Mouse (Mus musculus): ENCODE measurements around the gene 1700029I15Rik.

1700029I15Rik gene

DNA sequence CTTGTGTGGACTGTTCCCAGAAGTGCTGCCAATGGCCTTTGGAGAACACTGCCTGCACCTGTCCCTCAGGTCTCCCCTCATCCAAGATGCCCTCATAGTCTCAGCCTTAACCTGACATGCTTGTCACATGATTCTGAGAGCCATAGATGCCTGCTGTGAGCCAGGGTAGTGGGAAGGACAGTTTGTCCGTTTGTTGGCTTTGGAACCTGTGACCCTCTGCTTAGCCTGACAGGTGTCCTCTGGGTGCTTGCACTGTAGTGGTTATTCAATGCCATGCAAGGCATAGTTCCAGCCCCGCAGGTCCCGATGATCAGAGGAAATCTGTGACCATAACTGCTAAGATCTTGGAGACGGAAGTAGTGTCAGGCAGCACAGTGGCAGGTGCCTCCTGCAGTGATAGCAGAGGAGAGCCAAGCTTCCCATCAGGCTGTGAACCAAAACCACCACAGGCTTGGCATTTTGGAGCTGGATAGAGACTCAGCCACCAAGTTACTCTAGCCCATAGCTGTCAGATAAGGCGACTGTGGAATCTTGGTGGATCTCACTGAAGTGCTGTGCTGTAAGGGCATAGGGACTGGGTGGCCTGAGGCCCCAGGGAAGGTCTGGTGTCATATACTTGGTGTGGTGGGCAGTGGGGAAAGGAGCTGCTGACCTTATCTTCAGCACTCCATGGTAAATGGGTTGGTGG lies at the start of gene 1700029I15Rik:
1700029I15Rik (plus strand) TSS at position 638 of the 688 bp plus-strand sequence.
- in situ Hi-C loops (cut with MboI, MseI) = no loop called here

DNA sequence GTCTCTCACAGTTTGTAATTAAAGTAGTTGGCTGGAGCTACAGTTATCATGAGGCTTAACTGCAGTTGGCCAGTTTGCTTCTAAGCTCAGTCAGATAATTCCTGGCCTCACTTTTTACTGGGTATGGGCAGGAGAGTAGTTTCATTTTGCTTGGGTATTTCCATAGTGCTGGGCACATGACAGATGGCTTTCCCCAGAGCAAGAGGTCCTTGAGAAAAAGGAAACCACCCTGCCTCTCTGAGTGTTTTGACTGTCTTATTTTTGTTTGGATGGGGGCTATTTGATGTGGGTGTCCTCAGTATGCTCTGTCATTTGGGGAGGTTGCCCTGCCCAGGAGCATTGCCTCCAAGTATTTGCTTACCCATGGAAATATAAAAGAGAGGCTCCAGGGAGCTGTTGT lies 39.9 kb upstream of the 1700029I15Rik start:
- in situ Hi-C loops (cut with MboI, MseI) = no loop called here

- in situ Hi-C loops (cut with MboI, MseI) = no loop called here
Measured at GRCm38 (mm10) chr2:92347191-92347590, 35.1 kb upstream of the 1700029I15Rik start.

DNA sequence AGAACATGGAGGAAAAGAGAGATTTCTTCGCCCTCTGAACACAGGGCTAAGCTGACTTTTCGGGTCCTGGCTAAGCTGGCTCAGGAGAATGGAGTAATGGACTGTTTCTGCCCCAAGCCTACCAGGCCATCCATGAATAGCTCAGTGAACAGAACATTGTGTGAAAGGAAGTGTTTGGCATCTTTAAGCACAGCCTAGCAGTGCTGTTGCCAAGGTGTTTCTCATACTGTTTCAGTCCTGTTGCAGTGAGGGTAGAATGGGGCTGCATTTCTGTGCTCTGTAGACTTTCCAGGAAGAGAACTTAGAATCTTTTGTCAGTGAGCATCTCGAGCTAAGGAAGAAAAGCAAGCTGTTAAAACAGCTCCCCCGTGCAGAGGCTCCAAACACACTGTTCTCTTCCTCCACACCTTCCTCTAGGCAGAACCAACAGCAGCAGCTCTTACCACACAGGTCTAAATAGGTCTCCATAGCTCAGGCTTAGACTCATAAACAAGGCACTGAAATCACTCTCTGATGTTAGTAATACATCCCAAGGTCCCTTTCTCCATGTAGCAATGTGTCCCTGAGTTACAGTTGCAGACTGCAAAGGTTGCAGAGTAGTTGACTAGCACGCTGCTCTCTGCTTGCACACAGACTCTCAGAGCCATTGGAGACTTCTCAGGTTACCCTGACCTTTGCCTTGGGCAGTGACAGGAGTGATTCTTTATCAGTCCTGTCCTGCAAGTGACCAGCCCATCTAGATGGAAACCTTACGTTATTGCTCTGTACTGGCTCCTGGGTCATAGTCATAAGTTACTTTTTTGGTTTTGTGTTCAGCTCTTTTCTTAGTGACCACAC lies 32.5 kb upstream of the 1700029I15Rik start:
- in situ Hi-C loops (cut with MboI, MseI) = no loop called here

DNA sequence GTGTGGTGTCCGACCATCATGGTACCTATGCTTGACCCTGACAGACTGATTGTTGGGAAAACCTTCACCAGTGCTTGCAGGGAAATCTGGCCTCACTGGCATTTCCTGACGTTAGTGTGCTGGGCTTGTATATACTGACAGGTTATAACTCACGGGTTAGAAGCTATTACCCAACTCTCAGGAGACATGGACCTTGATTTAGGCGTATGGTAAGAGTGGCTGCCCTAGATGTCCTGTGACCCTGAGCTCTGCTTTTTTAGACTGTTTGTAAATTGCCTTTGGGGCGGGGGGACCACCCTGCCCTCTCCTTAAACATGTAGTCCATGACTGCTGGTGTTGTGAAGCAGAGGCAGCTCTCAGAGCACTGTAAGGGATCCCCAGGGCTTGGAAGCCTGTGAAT lies 31.7 kb upstream of the 1700029I15Rik start:
- in situ Hi-C loops (cut with MboI, MseI) = no loop called here

- in situ Hi-C loops (cut with MboI, MseI) = no loop called here
Measured at GRCm38 (mm10) chr2:92353402-92353801, 28.9 kb upstream of the 1700029I15Rik start.

DNA sequence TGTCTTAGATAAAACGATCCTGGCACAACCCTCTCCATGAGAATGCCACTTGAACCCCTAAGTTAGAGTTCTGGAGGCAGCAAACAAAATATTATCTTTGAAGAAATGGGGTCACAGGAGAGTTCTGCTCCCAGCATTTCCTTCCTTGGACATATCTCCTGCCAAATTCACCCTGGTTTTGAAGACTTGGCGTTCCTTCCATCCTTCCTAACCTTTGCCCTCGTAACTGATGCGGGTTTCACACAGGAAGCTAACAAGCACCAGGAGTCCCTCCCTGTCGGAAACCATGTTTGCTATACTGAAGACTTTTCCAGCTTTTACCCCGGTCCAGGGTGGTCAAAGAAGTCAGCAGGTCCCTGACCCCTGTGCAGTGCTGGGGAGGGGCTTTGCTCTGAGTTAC lies 28.1 kb upstream of the 1700029I15Rik start:
- in situ Hi-C loops (cut with MboI, MseI) = no loop called here

GRCm38 (mm10) chr2:92359301-92359700 lies 23.0 kb upstream of the 1700029I15Rik start:
- in situ Hi-C loops (cut with MboI, MseI) = no loop called here

GRCm38 (mm10) chr2:92360186-92360823 lies 22.0 kb upstream of the 1700029I15Rik start:
- in situ Hi-C loops (cut with MboI, MseI) = no loop called here

- in situ Hi-C loops (cut with MboI, MseI) = no loop called here
Measured at GRCm38 (mm10) chr2:92360893-92361292, 21.4 kb upstream of the 1700029I15Rik start.

- in situ Hi-C loops (cut with MboI, MseI) = no loop called here
Measured at GRCm38 (mm10) chr2:92361795-92362194, 20.5 kb upstream of the 1700029I15Rik start.

DNA sequence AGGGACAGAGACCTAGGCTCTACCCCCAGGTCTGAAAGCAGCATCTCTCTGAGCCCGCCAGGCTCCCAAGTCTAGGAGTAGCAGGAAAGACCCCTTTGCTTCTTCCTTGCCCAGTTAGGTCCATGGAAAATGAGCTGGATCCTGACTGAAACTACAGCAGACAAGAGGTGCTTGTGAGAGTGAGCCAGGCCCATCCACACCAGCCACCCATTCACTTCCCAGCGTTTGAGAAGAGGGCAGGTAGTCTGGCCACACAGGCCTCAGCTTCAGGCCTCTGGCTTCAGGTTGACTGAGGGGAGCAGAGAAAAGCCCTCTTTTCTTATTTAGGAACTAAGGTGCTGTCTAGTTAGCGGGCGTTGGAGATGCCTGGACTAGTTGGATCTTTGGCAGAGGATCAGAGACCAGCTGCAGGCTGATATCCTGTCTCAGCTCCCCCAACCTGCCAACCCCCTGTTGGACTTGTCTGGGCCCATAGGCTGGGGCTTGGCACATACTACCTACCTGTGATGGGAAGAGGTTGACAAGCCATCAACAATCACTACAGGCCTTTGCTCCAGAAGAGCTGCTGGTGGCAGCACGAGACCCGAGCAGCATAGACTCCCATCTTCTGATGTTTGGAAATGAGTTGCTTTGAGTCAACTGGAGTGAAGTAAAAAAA lies 19.6 kb upstream of the 1700029I15Rik start:
- in situ Hi-C loops (cut with MboI, MseI) = no loop called here

GRCm38 (mm10) chr2:92364086-92364485 lies 18.3 kb upstream of the 1700029I15Rik start:
- in situ Hi-C loops (cut with MboI, MseI) = no loop called here

DNA sequence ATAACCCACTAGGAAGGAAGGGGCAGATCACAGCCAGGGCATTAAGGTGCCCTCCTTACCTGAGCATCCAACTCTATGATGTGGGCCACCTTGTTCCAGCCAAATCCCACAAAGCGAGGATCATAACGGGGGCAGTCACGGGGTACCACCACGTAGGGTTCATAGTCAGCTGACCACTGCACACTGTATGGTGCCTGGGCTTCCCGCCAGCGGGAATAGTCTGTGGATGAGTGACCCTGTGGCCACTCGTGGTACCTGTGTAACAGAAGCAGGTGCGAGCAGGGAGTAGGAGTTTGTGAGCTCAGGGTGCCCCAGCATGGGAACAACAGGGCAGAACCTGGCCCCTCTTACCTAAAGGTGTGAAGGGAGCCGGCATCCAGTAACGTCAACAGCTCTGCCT lies 16.8 kb upstream of the 1700029I15Rik start:
- in situ Hi-C loops (cut with MboI, MseI) = no loop called here

DNA sequence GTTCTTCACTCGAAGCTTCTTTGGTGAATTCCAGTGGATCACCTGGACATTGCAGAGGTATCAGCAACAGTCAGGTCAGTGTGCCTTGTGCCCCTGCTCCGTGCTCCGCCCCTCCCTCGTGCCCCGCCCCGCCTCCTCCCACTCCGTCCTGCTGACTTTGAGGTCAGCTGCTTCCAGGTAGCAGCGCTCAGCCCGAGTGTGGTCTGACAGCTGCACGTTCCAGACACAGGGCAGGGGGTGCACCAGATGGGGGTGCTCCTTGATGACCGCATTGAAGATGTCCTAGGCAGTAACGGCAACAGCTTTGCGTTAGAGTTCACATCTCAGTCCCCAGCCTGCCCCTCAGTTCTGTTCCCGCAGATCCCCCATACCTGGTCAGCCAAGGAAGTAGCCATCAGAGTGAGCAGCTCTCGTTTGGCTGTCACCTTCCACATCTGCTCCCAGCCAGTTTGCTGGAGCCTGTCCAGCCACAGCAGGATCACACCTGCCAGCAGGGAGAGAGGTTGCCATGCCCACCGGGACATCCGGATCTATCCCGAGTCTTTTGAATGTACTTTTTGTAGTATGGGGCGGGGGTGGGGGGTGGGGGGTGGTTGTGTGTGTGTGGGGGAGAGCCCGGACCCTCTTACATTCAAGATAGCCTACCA lies 14.8 kb upstream of the 1700029I15Rik start:
- in situ Hi-C loops (cut with MboI, MseI) = no loop called here

GRCm38 (mm10) chr2:92370375-92370774 lies 12.0 kb upstream of the 1700029I15Rik start:
- in situ Hi-C loops (cut with MboI, MseI) = no loop called here

GRCm38 (mm10) chr2:92370821-92371805 lies 11.2 kb upstream of the 1700029I15Rik start:
- in situ Hi-C loops (cut with MboI, MseI) = no loop called here

GRCm38 (mm10) chr2:92371971-92372690 lies 10.2 kb upstream of the 1700029I15Rik start:
- in situ Hi-C loops (cut with MboI, MseI) = no loop called here

GRCm38 (mm10) chr2:92372767-92373436 lies 9.4 kb upstream of the 1700029I15Rik start:
- in situ Hi-C loops (cut with MboI, MseI) = no loop called here
